Mouse (Mus musculus): ENCODE measurements around the gene Magi2. TPM values are rescaled to one million over a fixed set of nuclear protein-coding genes. Genes with fewer than 3 reads are reported as not detected.

Magi2 gene
- polyA plus RNA-seq, 1 experiment from 2014 or later, result 8.4 TPM

DNA sequence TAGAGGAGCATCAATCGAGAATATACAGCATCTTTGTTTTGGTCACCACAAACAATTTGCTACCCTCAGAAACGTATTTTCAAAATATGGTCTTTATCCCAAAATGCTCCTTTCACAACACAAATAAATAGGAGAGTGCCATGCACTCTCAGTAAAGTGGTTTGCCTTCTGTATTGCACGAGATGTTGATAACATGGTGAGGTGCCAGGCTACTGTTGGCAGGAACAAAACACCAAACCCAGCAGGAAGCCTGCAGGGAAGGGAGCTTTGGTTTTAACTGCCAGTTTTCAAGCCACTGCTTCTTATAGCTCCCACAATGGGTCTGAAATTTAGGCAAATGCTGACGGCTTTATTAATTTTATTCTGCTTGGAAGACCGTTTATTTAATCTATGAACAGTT is 1131.6 kb downstream of the Magi2 start:
- peaks cover 10% of the 10 kb centered on the region; the same call in 1 of the 2 replicates for H3K4me1 ChIP-seq (ENCODE audit: control insufficient read depth, insufficient read depth, low read length)
- H3K9me3 ChIP-seq (replicated peaks; ENCODE audit: control insufficient read depth, low read length), result no peaks in the 10 kb centered on the region
- peak overlapping the region; percentile 18; the same call in 1 of the 2 replicates for H3K27ac ChIP-seq (ENCODE audit: low read depth, low read length)
- no peak overlapping the region for H3K4me3 ChIP-seq (ENCODE audit: low read depth, low read length)
- H3K9ac ChIP-seq (ENCODE audit: low read length), result no peak overlapping the region
- no peaks in the 10 kb centered on the region for H3K27me3 ChIP-seq (replicated peaks; ENCODE audit: control insufficient read depth, insufficient read depth, low read length)
- H3K36me3 ChIP-seq (ENCODE audit: control insufficient read depth, insufficient read depth, low read length), result no peaks in the 10 kb centered on the region
- H3K4me2 ChIP-seq (ENCODE audit: low read length), result no peak overlapping the region
- DNase-seq (ENCODE audit: low spot score) (peak; percentile 72), ATAC-seq (peak; percentile 56; the same call in 1 of the 2 replicates)
- 27% methylated on average over 5 of the region's 5 CpGs for WGBS

GRCm38 (mm10) chr5:20359021-20359420 is 1132.2 kb downstream of the Magi2 start:
- Histone ChIP-seq H3K36me3 (ENCODE audit: control insufficient read depth, insufficient read depth, low read length) (no peaks in the 10 kb centered on the region), H3K4me1 (ENCODE audit: control insufficient read depth, insufficient read depth, low read length) (peaks cover 10% of the 10 kb centered on the region; the same call in 1 of the 2 replicates), H3K9me3 (replicated peaks; ENCODE audit: control insufficient read depth, low read length) (no peaks in the 10 kb centered on the region), H3K9ac (ENCODE audit: low read length) (no peak overlapping the region), H3K4me3 (ENCODE audit: low read depth, low read length) (no peak overlapping the region), H3K4me2 (ENCODE audit: low read length) (no peak overlapping the region), H3K27ac (ENCODE audit: low read depth, low read length) (no peak overlapping the region), H3K27me3 (replicated peaks; ENCODE audit: control insufficient read depth, insufficient read depth, low read length) (no peaks in the 10 kb centered on the region)
- 11% methylated on average over 3 of the region's 3 CpGs for WGBS
- ATAC-seq (peak; percentile 32; the same call in 1 of the 2 replicates), DNase-seq (ENCODE audit: low spot score) (peak; percentile 33)

GRCm38 (mm10) chr5:20362154-20362553 is 1135.3 kb downstream of the Magi2 start:
- no peak overlapping the region for H3K4me2 ChIP-seq (ENCODE audit: low read length)
- no peak for DNase-seq (ENCODE audit: low spot score)
- no peak overlapping the region for H3K9ac ChIP-seq (ENCODE audit: low read length)
- no peaks in the 10 kb centered on the region for H3K36me3 ChIP-seq (ENCODE audit: control insufficient read depth, insufficient read depth, low read length)
- WGBS, result 84% methylated on average over 3 of the region's 3 CpGs
- no peak overlapping the region for H3K27ac ChIP-seq (ENCODE audit: low read depth, low read length)
- H3K4me3 ChIP-seq (ENCODE audit: low read depth, low read length), result no peak overlapping the region
- no peaks in the 10 kb centered on the region for H3K9me3 ChIP-seq (replicated peaks; ENCODE audit: control insufficient read depth, low read length)
- ATAC-seq, result no peak
- no peaks in the 10 kb centered on the region for H3K27me3 ChIP-seq (replicated peaks; ENCODE audit: control insufficient read depth, insufficient read depth, low read length)
- peaks cover 10% of the 10 kb centered on the region; the same call in 1 of the 2 replicates for H3K4me1 ChIP-seq (ENCODE audit: control insufficient read depth, insufficient read depth, low read length)

DNA sequence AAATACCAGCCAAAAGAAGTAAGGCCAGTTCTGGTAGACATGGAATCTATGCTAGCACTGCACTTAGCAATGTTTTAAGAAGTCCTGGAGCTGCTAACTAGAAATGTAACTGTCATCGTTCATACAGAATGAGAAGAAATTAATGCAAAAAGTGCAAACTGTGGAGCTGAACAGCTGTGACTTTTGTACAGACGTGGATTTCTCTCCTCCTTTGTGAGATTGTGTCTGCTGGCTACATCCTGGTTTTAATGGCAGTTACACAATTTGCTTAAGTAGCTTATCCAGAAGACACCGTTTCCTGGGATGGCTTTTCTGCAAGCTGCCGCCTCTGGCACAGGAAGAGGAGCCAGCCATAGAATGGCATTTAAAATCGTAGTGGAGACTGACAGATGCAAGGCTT is 1136.4 kb downstream of the Magi2 start:
- H3K9me3 ChIP-seq (replicated peaks; ENCODE audit: control insufficient read depth, low read length), result no peaks in the 10 kb centered on the region
- 62% methylated on average over 5 of the region's 5 CpGs for WGBS
- no peak overlapping the region for H3K4me2 ChIP-seq (ENCODE audit: low read length)
- ATAC-seq, result no peak
- H3K4me3 ChIP-seq (ENCODE audit: low read depth, low read length), result no peak overlapping the region
- peaks cover 9% of the 10 kb centered on the region; the same call in 1 of the 2 replicates for H3K4me1 ChIP-seq (ENCODE audit: control insufficient read depth, insufficient read depth, low read length)
- no peak overlapping the region for H3K27ac ChIP-seq (ENCODE audit: low read depth, low read length)
- no peak overlapping the region for H3K9ac ChIP-seq (ENCODE audit: low read length)
- H3K36me3 ChIP-seq (ENCODE audit: control insufficient read depth, insufficient read depth, low read length), result no peaks in the 10 kb centered on the region
- no peaks in the 10 kb centered on the region for H3K27me3 ChIP-seq (replicated peaks; ENCODE audit: control insufficient read depth, insufficient read depth, low read length)
- peak; percentile 25 for DNase-seq (ENCODE audit: low spot score)

- Histone ChIP-seq H3K4me3 (ENCODE audit: low read depth, low read length) (no peak overlapping the region), H3K9me3 (replicated peaks; ENCODE audit: control insufficient read depth, low read length) (no peaks in the 10 kb centered on the region), H3K4me1 (ENCODE audit: control insufficient read depth, insufficient read depth, low read length) (no peaks in the 10 kb centered on the region), H3K36me3 (ENCODE audit: control insufficient read depth, insufficient read depth, low read length) (no peaks in the 10 kb centered on the region), H3K27ac (ENCODE audit: low read depth, low read length) (no peak overlapping the region), H3K4me2 (ENCODE audit: low read length) (no peak overlapping the region), H3K9ac (ENCODE audit: low read length) (no peak overlapping the region), H3K27me3 (replicated peaks; ENCODE audit: control insufficient read depth, insufficient read depth, low read length) (no peaks in the 10 kb centered on the region)
- DNase-seq (ENCODE audit: low spot score), result no peak
- no peak for ATAC-seq
- WGBS, result 85% methylated on average over 1 of the region's 1 CpGs
Measured at GRCm38 (mm10) chr5:20373586-20373985, 1146.8 kb downstream of the Magi2 start.

DNA sequence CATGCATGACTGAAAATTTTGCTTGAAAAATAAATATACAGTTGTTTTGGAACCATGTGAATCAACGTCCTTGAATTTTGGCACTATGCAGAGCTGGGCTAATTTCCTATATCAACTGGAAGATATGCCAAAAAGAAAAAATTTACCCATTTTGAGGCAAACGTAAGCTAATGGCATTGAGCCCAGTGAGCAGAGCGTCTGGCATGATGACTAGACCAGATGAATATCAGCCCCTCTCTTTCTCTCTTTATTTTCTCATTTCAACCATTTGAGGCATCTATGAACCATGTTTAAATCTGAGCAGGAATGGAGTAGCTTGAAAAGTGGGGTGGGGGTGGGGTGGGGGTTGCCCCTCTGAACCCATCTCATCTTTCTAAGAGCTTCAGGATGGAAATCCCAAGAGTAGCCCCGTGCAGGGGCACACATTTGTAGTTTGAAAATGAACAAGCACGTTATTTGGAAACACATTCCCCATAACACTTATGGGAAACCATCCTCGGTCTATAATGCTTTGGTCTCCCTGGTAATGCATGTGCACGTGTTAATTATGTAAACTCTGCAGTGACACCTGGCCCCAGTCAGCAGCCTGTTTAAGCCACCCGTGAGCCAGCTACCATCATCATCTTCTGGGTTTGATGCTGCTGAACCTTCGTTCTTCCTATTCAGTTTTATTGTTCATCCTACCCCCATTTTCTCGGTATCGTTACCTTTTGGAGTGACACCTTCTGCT is 1151.4 kb downstream of the Magi2 start:
- H3K27me3 ChIP-seq (replicated peaks; ENCODE audit: control insufficient read depth, insufficient read depth, low read length), result no peaks in the 10 kb centered on the region
- H3K36me3 ChIP-seq (ENCODE audit: control insufficient read depth, insufficient read depth, low read length), result no peaks in the 10 kb centered on the region
- DNase-seq (ENCODE audit: low spot score) (peak; percentile 78), ATAC-seq (peak; percentile 58; the same call in 1 of the 2 replicates)
- no peak overlapping the region for H3K4me2 ChIP-seq (ENCODE audit: low read length)
- H3K4me1 ChIP-seq (ENCODE audit: control insufficient read depth, insufficient read depth, low read length), result no peaks in the 10 kb centered on the region
- WGBS, result 74% methylated on average over 11 of the region's 11 CpGs
- no peak overlapping the region for H3K4me3 ChIP-seq (ENCODE audit: low read depth, low read length)
- H3K9ac ChIP-seq (ENCODE audit: low read length), result no peak overlapping the region
- no peaks in the 10 kb centered on the region for H3K9me3 ChIP-seq (replicated peaks; ENCODE audit: control insufficient read depth, low read length)
- no peak overlapping the region for H3K27ac ChIP-seq (ENCODE audit: low read depth, low read length)

DNA sequence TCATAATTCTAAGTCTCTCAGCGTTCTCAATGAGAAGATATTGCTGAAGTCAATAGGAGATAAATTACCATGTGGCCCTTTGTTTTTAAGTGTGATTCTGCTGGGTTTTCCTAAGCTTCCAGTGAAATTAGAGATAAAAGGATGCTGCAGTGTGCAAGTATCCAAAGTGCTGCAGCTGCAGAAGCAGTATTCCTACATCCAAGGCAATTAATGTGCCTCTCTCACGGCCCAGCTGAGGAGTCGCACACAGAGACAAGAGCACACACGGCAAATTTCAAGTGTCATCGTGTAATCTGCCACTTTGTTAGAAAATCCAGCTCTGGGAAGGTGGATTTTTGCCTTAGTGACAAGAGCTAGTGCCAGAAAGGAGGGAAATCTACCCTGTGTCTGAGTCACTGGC is 1177.7 kb downstream of the Magi2 start:
- DNase-seq (ENCODE audit: low spot score), result peak; percentile 25
- no peak overlapping the region for H3K27ac ChIP-seq (ENCODE audit: low read depth, low read length)
- 85% methylated on average over 5 of the region's 5 CpGs for WGBS

GRCm38 (mm10) chr5:20406626-20407025 is 1179.8 kb downstream of the Magi2 start:
- H3K36me3 ChIP-seq (ENCODE audit: control insufficient read depth, insufficient read depth, low read length), result no peaks in the 10 kb centered on the region
- no peak for ATAC-seq
- no peak overlapping the region for H3K4me3 ChIP-seq (ENCODE audit: low read depth, low read length)
- no peaks in the 10 kb centered on the region for H3K27me3 ChIP-seq (replicated peaks; ENCODE audit: control insufficient read depth, insufficient read depth, low read length)
- no peak overlapping the region for H3K27ac ChIP-seq (ENCODE audit: low read depth, low read length)
- 0 out of 2 replicates have a peak, but pooled peaks cover 2% of the 10 kb centered on the region for H3K4me1 ChIP-seq (ENCODE audit: control insufficient read depth, insufficient read depth, low read length)
- H3K9me3 ChIP-seq (replicated peaks; ENCODE audit: control insufficient read depth, low read length), result no peaks in the 10 kb centered on the region
- 91% methylated on average over 4 of the region's 4 CpGs for WGBS
- DNase-seq (ENCODE audit: low spot score), result no peak
- no peak overlapping the region for H3K4me2 ChIP-seq (ENCODE audit: low read length)
- no peak overlapping the region for H3K9ac ChIP-seq (ENCODE audit: low read length)

More for the DNA sequence above, 1177.7 kb downstream of the Magi2 start:
- Histone ChIP-seq H3K9me3 (replicated peaks; ENCODE audit: control insufficient read depth, low read length) (no peaks in the 10 kb centered on the region), H3K4me3 (ENCODE audit: low read depth, low read length) (no peak overlapping the region), H3K36me3 (ENCODE audit: control insufficient read depth, insufficient read depth, low read length) (no peaks in the 10 kb centered on the region), H3K4me1 (ENCODE audit: control insufficient read depth, insufficient read depth, low read length) (0 out of 2 replicates have a peak, but pooled peaks cover 2% of the 10 kb centered on the region), H3K27me3 (replicated peaks; ENCODE audit: control insufficient read depth, insufficient read depth, low read length) (no peaks in the 10 kb centered on the region), H3K9ac (ENCODE audit: low read length) (no peak overlapping the region), H3K4me2 (ENCODE audit: low read length) (no peak overlapping the region)
- ATAC-seq, result peak; percentile 65

DNA sequence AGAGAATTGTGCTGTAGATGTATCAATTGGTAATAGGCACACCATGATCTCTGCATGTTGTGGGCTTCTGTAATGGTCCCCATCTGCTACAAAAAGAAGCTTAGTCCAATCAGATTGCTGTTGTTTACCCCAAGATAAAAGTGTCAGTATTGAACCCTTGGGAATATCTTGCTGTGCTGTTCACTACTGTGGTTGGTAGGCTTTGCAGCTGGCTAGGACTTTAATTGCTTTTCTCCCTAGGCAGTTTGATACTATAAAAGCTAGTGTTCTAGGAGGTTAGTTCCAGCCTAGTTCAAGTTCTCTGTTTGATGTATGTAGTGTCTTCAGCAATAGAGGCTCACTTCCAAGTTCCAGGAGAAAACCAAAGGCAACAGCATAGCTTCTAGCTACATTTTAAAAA is 1188.5 kb downstream of the Magi2 start:
- no peaks in the 10 kb centered on the region for H3K4me1 ChIP-seq (ENCODE audit: control insufficient read depth, insufficient read depth, low read length)
- H3K27me3 ChIP-seq (replicated peaks; ENCODE audit: control insufficient read depth, insufficient read depth, low read length), result no peaks in the 10 kb centered on the region
- H3K27ac ChIP-seq (ENCODE audit: low read depth, low read length), result no peak overlapping the region
- no peak overlapping the region for H3K4me2 ChIP-seq (ENCODE audit: low read length)
- DNase-seq (ENCODE audit: low spot score) (no peak), ATAC-seq (no peak)
- no peaks in the 10 kb centered on the region for H3K36me3 ChIP-seq (ENCODE audit: control insufficient read depth, insufficient read depth, low read length)
- no peak overlapping the region for H3K4me3 ChIP-seq (ENCODE audit: low read depth, low read length)
- H3K9ac ChIP-seq (ENCODE audit: low read length), result no peak overlapping the region
- H3K9me3 ChIP-seq (replicated peaks; ENCODE audit: control insufficient read depth, low read length), result no peaks in the 10 kb centered on the region
